Mouse (Mus musculus) spleen, adult 2 months (tissue): Measurements from ENCODE around the gene Acvr2a.

ENCODE experiments used
- CTCF ChIP-seq: fragments of 200-500 bp; IDR thresholded peaks from 2 replicates; pipeline ENCODE4 v1.5.1; 2011; ENCODE audit warnings: mild to moderate bottlenecking, inconsistent platforms; ENCODE audit not compliant: insufficient read depth, insufficient read length, insufficient replicate concordance; ENCODE audit errors: extremely low read depth
- POLR2A ChIP-seq: fragments of 200-500 bp; IDR thresholded peaks from 2 replicates; pipeline ENCODE4 v1.6.1; 2011; ENCODE audit warnings: low read depth, low read length, inconsistent platforms

DNA sequence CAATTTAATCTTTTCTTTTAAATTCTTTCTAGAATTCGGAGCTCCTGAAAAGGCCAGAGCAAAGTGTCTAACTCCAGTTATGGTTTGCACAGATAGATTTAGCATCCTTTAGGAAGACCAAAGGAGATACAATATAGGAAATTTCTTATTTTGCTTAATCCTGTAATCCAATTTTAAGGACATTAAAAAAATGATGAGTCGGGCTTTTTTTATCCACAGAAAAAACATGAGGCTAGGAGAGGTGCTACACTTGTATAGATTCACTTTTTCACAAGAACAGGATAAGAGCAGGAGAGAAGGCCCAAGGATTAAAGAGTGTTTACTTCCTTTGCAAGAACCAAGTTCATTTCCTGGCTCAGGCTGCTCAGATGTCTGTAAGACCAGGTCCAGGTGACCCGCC, 81.3 kb downstream of the Acvr2a start:
- TF ChIP-seq POLR2A: no peak
- no peak for TF ChIP-seq CTCF
